Mouse (Mus musculus) stomach, embryonic 14.5 days (tissue): ENCODE results near the gene Upf3b. TPM values are rescaled to one million over a fixed set of nuclear protein-coding genes. Genes with fewer than 3 reads are reported as not detected.
A peak's percentile ranks its signal among the peaks of the same experiment; 100 is the strongest.

Experiments used
- ATAC-seq: fragments of 200-750 bp; cut with Nextera tagmentation; 2 replicates; pipeline ENCODE4 v1.8.0; 2017; ENCODE audit warnings: low read depth, moderate TSS enrichment; ENCODE audit not compliant: insufficient number of reproducible peaks, insufficient read depth, low FRiP score
- H3K27ac ChIP-seq: fragments of 300-500 bp; sonication (generic); 2 replicates; pipeline ENCODE4 v1.5.1; 2014; ENCODE audit warnings: mild to moderate bottlenecking, low read length, moderate library complexity, mixed read lengths
- H3K27me3 ChIP-seq: fragments of 300-500 bp; sonication (generic); 2 replicates; pipeline ENCODE4 v1.6.1; 2014; ENCODE audit warnings: low read length, control low read depth, mixed read lengths; ENCODE audit not compliant: control insufficient read depth, insufficient read depth
- H3K36me3 ChIP-seq: fragments of 300-500 bp; sonication (generic); 2 replicates; pipeline ENCODE4 v1.6.1; 2014; ENCODE audit warnings: mild to moderate bottlenecking, control low read depth, low read length, moderate library complexity, mixed read lengths; ENCODE audit not compliant: control insufficient read depth, insufficient read depth
- H3K4me1 ChIP-seq: fragments of 300-500 bp; sonication (generic); 2 replicates; pipeline ENCODE4 v1.6.1; 2014; ENCODE audit warnings: low read length, control low read depth, mixed read lengths; ENCODE audit not compliant: control insufficient read depth, insufficient read depth
- H3K4me2 ChIP-seq: fragments of 300-500 bp; sonication (generic); replicated peaks from 2 replicates; pipeline ENCODE4 v1.6.1; 2014; ENCODE audit warnings: low read depth, low read length, control low read depth
- H3K4me3 ChIP-seq: fragments of 300-500 bp; sonication (generic); 2 replicates; pipeline ENCODE4 v1.5.1; 2014; ENCODE audit warnings: low read depth, low read length, control low read depth
- H3K9ac ChIP-seq: fragments of 300-500 bp; sonication (generic); replicated peaks from 2 replicates; pipeline ENCODE4 v1.6.1; 2014; ENCODE audit warnings: low read depth, mild to moderate bottlenecking, control low read depth, low read length, moderate library complexity, mixed read lengths
- H3K9me3 ChIP-seq: fragments of 300-500 bp; sonication (generic); 2 replicates; pipeline ENCODE4 v1.6.1; 2016; ENCODE audit warnings: low read depth, low read length, control low read depth; ENCODE audit not compliant: control insufficient read depth
- WGBS: fragments of 180-500 bp; shearing (Covaris S2); extraction: QIAGEN DNeasy Blood & Tissue Kit; methylation state at CpG from one replicate; pipeline ENCODE4 v1.1.7; 2014; 5-methylcytosine and 5-hydroxymethylcytosine counted together
- polyA plus RNA-seq: library from polyadenylated mRNA; unstranded; fragments of >200 nt; fragmentation: Nextera tagmentation; extraction: Ambion mirVana; gene quantifications from 2 replicates; pipeline ENCODE4 v1.2.1, GENCODE M21; 2014

The Upf3b gene
- polyA plus RNA-seq, 1 experiment from 2014 or later = 26.3 TPM

DNA sequence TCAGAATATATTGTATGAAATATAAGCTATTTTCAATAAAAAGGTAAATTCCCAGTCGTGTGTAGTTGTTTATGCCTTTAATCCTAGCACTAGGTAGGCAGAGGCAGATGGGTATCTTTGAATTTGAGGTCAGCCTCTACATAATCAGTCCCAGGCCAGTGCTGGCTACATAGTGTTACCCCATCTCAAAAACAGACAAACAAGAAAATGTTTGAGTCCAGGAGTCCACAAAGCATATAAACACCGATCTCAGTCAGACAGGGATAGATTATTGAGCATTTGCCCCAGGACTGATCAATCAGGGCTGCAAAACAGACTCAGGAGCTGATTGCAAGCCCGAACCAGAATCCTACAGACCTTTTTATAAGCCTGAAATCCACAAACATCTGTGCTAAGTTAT lies 9.5 kb upstream of the Upf3b start:
- Histone ChIP-seq H3K27me3 (no peaks in the 10 kb centered on the region), H3K9ac (no peak overlapping the region), H3K9me3 (no peaks in the 10 kb centered on the region), H3K4me1 (no peaks in the 10 kb centered on the region), H3K36me3 (no peaks in the 10 kb centered on the region), H3K4me2 (no peak overlapping the region), H3K4me3 (no peak overlapping the region), H3K27ac (no peak overlapping the region)
- ATAC-seq = no peak
- 64% methylated on average over 3 of the region's 3 CpGs for WGBS

DNA sequence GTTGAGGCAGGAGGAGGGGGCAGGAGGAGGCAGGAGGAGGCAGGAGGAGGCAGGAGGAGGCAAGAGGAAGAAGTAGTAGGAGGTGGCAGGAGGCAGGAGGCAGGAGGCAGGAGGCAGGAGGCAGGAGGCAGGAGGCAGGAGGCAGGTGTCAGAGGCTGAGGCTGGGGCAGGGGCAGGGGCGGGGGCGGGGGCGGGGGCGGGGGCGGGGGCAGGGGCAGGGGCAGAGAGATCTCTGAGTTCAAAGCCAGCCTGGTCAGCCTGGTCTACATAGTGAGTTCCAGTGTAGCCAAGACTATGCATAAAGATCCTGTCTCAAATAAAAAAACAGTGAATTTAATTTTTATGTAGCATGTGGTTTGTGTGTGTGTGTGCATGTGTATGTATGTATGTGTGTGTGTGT lies 7.0 kb upstream of the Upf3b start:
- Histone ChIP-seq H3K9me3 (no peaks in the 10 kb centered on the region), H3K9ac (no peak overlapping the region), H3K4me1 (no peaks in the 10 kb centered on the region), H3K27me3 (no peaks in the 10 kb centered on the region), H3K27ac (no peak overlapping the region), H3K4me3 (no peak overlapping the region), H3K4me2 (no peak overlapping the region), H3K36me3 (no peaks in the 10 kb centered on the region)
- 33% methylated on average over 2 of the region's 5 CpGs for WGBS
- ATAC-seq = peak; percentile 61; the same call in 1 of the 2 replicates

- H3K9me3 ChIP-seq = no peaks in the 10 kb centered on the region
- H3K27ac ChIP-seq = no peak overlapping the region
- H3K4me1 ChIP-seq = no peaks in the 10 kb centered on the region
- no peaks in the 10 kb centered on the region for H3K27me3 ChIP-seq
- no peak for ATAC-seq
- no peaks in the 10 kb centered on the region for H3K36me3 ChIP-seq
- no peak overlapping the region for H3K9ac ChIP-seq
- H3K4me3 ChIP-seq = no peak overlapping the region
- no peak overlapping the region for H3K4me2 ChIP-seq
- 80% methylated on average over 4 of the region's 4 CpGs for WGBS
Measured at GRCm38 (mm10) chrX:37110881-37111193, 715 bp upstream of the Upf3b start.

- ATAC-seq = peak; percentile 67
- peak overlapping the region; percentile 55 for H3K4me3 ChIP-seq
- H3K27me3 ChIP-seq = no peaks in the 10 kb centered on the region
- 20% methylated on average over 27 of the region's 27 CpGs for WGBS
- no peaks in the 10 kb centered on the region for H3K4me1 ChIP-seq
- H3K36me3 ChIP-seq = no peaks in the 10 kb centered on the region
- H3K27ac ChIP-seq = peak overlapping the region; percentile 85
- peak overlapping the region; percentile 55; the same call in 1 of the 2 replicates for H3K9ac ChIP-seq
- peak overlapping the region; percentile 53 for H3K4me2 ChIP-seq
- no peaks in the 10 kb centered on the region for H3K9me3 ChIP-seq
Measured at GRCm38 (mm10) chrX:37109526-37110192, 463 bp downstream of the Upf3b start.

DNA sequence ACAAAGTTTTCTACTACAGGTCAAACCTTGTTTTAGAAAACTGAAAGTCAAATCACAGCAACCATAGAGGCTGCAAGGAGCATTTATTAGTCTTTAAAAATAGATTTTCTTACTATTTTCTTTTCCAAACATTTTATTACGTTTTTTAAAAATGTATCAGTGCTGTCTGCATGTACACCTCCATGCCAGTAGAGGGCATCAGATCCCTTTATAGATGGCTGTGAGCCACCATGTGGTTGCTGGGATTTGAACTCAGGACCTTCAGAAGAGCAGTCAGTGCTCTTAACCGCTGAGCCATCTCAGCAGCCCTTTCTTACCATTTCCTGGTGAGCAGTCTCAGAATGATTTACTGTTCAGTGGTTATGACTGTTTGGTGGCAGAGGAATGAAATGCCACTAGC lies 6.3 kb downstream of the Upf3b start:
- WGBS = 80% methylated on average over 2 of the region's 2 CpGs
- no peaks in the 10 kb centered on the region for H3K4me1 ChIP-seq
- ATAC-seq = no peak
- H3K27me3 ChIP-seq = no peaks in the 10 kb centered on the region
- no peak overlapping the region for H3K27ac ChIP-seq
- H3K9ac ChIP-seq = no peak overlapping the region
- no peaks in the 10 kb centered on the region for H3K36me3 ChIP-seq
- no peak overlapping the region for H3K4me2 ChIP-seq
- no peak overlapping the region for H3K4me3 ChIP-seq
- H3K9me3 ChIP-seq = no peaks in the 10 kb centered on the region

DNA sequence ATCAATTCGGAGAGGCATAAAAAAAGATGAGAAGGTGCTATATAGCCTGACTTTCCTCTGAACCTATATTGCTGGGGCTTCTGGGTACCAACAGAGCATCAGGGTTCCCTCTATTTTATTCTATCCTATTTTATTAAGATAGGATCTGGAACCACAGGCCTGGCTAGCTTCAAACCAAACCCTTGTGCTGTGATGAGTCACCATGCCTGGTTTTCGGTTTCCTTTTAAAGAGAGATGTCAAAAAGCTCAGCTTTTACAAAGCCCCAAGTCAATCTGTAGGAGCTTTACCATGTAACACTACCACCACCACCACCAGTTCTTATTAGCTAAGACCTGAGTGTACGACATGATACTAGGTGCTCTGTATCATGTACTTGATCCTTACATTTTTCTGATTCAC lies 11.4 kb downstream of the Upf3b start:
- no peak for ATAC-seq
- H3K4me1 ChIP-seq = no peaks in the 10 kb centered on the region
- no peaks in the 10 kb centered on the region for H3K9me3 ChIP-seq
- no peak overlapping the region for H3K4me2 ChIP-seq
- H3K9ac ChIP-seq = no peak overlapping the region
- H3K27ac ChIP-seq = no peak overlapping the region
- WGBS = 89% methylated on average over 3 of the region's 3 CpGs
- no peaks in the 10 kb centered on the region; the same call in 1 of the 2 replicates for H3K36me3 ChIP-seq
- H3K4me3 ChIP-seq = no peak overlapping the region
- no peaks in the 10 kb centered on the region for H3K27me3 ChIP-seq

DNA sequence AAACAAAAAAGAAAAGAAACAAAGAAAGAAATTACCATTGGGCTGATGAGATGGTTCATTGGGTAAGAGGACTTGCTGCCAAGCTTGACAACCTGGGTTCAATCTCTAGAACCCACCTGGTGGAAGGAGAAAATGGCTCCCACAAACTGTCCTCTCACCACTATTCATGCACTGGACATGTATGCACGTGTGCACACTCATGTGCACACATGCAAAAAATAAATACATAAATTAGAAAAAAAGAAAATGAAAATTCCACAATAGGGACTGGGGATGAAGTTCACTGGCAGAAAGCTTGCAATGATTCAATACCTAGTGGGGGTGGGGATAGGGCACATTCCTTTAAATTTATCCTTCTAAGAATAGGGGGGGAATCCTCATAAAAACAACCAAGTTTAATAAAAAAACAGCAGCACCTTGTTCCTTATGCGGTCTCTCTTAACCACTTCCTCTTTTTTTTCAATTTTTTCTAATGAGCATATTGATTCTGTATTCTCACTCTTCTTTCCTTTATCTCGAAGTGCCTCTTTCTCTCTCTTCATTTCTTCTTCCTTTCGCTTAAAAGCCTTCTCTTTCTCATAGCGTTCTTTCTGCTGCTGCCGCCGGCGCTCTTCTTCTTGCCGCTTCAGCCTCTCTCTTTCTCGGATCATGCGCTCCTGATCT lies 14.9 kb downstream of the Upf3b start:
- no peaks in the 10 kb centered on the region; the same call in 1 of the 2 replicates for H3K36me3 ChIP-seq
- no peak for ATAC-seq

DNA sequence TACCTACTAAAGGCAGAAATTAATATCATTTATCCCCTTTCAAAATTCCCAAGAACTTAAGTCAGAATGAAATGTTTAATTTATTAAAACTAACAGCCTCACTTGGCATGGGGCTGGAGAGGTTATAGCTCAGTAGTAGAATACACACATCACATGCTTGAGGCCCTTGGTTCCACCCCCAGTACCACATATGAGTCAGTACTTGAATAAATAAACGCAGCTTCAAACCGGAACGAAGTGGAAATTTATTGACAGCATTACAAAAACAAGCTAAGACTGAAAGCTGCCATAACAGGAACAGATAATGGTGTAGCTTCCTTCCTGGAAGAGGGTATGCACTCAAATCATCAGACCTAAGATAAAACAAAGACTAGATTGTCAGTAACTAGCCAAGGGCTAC lies 18.7 kb downstream of the Upf3b start:
- Histone ChIP-seq H3K36me3 (no peaks in the 10 kb centered on the region), H3K9me3 (no peaks in the 10 kb centered on the region), H3K4me1 (no peaks in the 10 kb centered on the region), H3K27me3 (no peaks in the 10 kb centered on the region), H3K4me2 (no peak overlapping the region), H3K9ac (no peak overlapping the region), H3K4me3 (no peak overlapping the region), H3K27ac (no peak overlapping the region)
- ATAC-seq = no peak
- WGBS = 76% methylated on average over 3 of the region's 3 CpGs

More for the DNA sequence above, 14.9 kb downstream of the Upf3b start:
- WGBS = 89% methylated on average over 11 of the region's 11 CpGs
- H3K4me1 ChIP-seq = no peaks in the 10 kb centered on the region
- H3K4me3 ChIP-seq = no peak overlapping the region
- H3K9ac ChIP-seq = no peak overlapping the region
- no peak overlapping the region for H3K4me2 ChIP-seq
- no peaks in the 10 kb centered on the region for H3K27me3 ChIP-seq
- no peaks in the 10 kb centered on the region for H3K9me3 ChIP-seq
- H3K27ac ChIP-seq = no peak overlapping the region

DNA sequence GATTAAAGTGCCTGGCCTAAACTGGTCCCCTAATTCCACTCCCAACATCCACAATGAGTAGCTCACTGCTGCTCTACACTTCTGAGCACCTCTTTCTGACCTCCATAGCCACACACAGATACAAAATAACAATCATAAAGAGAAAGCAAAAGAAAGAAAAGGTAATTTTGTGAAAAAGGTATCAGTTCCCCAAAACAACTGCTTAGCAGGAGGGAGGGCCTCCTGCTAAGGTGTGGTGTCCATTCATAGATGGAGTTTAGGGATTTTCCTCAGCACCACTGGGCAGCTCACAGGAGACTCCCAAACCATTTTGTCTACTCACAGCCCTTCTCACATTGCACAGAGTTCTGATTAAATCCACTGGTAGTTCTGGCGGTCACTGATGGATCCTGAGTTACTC lies 21.3 kb downstream of the Upf3b start:
- no peaks in the 10 kb centered on the region for H3K27me3 ChIP-seq
- WGBS = 100% methylated on average over 1 of the region's 1 CpGs
- ATAC-seq = no peak

More for the DNA sequence above, 21.3 kb downstream of the Upf3b start:
- Histone ChIP-seq H3K9me3 (no peaks in the 10 kb centered on the region), H3K27ac (no peak overlapping the region), H3K4me2 (no peak overlapping the region), H3K36me3 (no peaks in the 10 kb centered on the region), H3K4me3 (no peak overlapping the region), H3K9ac (no peak overlapping the region), H3K4me1 (no peaks in the 10 kb centered on the region)
